Mouse (Mus musculus): ENCODE measurements around the gene Agxt. TPM values are rescaled to one million over a fixed set of nuclear protein-coding genes. Genes with fewer than 3 reads are reported as not detected.

The Agxt gene
- not detected for polyA plus RNA-seq (2014; fragmentation: Illumina TruSeq; extraction: RNeasy Lipid Tissue Mini Kit (QIAGEN cat#74804); ENCODE audit: low read depth, low replicate concordance)

DNA sequence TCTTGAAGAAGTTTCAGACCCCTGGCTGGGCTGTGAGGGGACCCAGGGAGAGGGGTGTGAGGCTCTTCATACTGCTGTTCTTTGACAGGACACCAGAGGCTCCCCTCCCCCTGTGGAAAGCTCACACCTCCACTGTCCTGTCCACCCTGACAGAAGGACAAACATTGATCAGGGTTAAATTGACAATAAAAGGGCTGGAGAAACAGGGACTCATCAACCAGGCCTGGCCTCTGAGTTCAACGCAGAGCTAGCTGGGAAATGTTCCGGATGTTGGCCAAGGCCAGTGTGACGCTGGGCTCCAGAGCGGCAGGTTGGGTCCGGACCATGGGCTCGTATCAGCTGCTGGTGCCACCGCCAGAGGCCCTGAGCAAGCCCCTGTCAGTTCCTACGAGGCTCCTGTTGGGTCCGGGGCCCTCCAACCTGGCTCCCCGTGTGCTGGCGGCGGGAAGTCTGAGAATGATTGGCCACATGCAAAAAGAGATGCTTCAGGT, at the start of gene Agxt:
Gene Agxt (plus strand): TSS at position 205 of the 491 bp plus-strand sequence.

DNA sequence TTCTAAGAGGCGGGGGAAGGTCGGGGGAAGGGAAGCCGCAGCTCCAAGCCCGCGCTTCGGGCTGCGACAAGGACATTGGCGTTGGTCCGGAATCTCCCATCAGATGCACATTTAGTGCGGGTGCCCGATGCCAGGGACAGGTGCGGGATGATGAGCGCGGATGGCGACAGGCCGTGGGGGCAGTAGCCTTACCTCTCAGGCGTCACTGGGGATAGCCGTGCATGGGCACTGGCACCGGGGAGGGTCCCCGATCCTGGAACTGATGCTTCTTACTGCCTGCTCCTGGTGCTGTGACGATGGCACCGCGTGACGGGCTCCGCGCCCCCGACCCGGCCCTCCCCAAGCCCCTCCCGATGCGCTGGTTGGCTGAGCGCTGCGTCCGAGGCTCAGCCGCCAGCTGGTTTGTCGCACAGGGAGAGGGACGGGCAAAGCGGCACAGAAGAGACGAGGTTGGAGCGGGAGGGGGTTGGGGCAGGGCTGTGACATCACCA, 33.4 kb upstream of the Agxt start, which contains the start of gene Kif1a:
Gene Kif1a (minus strand): TSS at position 381 of the 491 bp plus-strand sequence.

DNA sequence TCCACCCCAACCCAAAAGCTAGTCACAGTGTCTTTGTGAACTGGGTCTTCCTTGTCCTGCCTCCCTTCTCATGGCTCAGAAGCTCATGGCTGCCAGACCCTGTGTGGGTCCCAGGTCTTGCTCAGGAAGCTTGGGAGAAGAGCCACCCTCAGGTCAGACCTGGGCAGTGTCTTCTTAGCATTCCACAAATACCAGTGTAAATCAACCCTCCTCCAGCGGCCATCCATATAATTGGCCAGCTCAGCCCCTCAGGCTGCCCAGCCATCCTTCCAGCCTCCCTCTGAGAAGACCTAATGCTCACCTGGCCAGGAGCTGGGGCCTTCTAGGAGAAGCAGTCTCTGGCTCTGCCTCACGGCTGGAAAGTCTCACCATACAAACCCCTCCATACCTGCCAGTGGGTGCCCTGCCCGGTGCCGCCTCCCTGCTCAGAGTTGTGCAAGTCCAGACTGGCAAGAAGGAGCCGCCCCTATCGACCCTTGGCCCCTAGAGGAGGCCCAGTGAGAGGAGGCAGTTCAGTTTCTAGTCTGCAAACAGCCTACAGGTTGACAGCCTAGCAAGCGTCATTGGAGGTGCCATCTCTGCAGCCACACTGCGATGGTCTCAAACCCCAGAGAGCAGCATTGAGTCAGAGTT, 25.6 kb downstream of the Agxt start, which contains the start of gene 2310007B03Rik:
Gene 2310007B03Rik (minus strand): TSS at position 448 of the 633 bp plus-strand sequence.

DNA sequence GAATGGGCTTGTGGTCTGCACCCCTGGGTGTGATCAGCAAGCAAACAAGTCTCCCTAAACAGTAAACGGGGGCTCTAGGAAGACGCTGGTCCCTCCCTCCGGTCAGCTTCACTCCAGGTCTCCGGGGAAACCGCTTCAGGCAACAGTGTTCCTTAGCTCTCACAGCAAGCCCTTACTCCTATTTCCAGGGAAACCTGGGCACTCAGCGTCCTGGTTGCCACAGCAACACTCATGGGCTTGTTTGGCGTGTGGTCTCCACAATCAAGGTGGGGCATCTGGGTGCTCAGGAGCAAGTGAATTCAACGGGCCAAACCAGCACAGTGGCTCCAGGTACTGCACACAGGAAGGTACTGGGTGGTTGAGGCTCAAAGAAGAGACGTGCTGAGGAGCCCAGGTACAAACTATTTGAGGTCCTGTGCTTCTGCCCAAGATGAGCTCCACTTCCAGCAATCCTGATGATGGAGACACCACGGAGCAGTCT, 33.3 kb downstream of the Agxt start, which contains the start of gene Crocc2:
Gene Crocc2 (plus strand): TSS at position 431 of the 481 bp plus-strand sequence.

Other genes starting within 250 kb of the Agxt start
- not detected for gene Ankmy1, start 232.3 kb upstream of the Agxt start, polyA plus RNA-seq (2014; fragmentation: Illumina TruSeq; extraction: RNeasy Lipid Tissue Mini Kit (QIAGEN cat#74804); ENCODE audit: low read depth, low replicate concordance)
- gene Dusp28, start 228.3 kb upstream of the Agxt start, polyA plus RNA-seq (2014; fragmentation: Illumina TruSeq; extraction: RNeasy Lipid Tissue Mini Kit (QIAGEN cat#74804); ENCODE audit: low read depth, low replicate concordance), result 8.3 TPM
- gene Rnpepl1, start 224.5 kb upstream of the Agxt start, polyA plus RNA-seq (2014; fragmentation: Illumina TruSeq; extraction: RNeasy Lipid Tissue Mini Kit (QIAGEN cat#74804); ENCODE audit: low read depth, low replicate concordance), result 2.9 TPM
- gene Capn10, start 200.9 kb upstream of the Agxt start, polyA plus RNA-seq (2014; fragmentation: Illumina TruSeq; extraction: RNeasy Lipid Tissue Mini Kit (QIAGEN cat#74804); ENCODE audit: low read depth, low replicate concordance), result 2.2 TPM
- gene Gpr35, start 184.4 kb upstream of the Agxt start, polyA plus RNA-seq (2014; fragmentation: Illumina TruSeq; extraction: RNeasy Lipid Tissue Mini Kit (QIAGEN cat#74804); ENCODE audit: low read depth, low replicate concordance), result 0.76 TPM
- gene Aqp12, start 128.9 kb upstream of the Agxt start, polyA plus RNA-seq (2014; fragmentation: Illumina TruSeq; extraction: RNeasy Lipid Tissue Mini Kit (QIAGEN cat#74804); ENCODE audit: low read depth, low replicate concordance), result not detected
- 5.5 TPM for gene Kif1a, start 33.3 kb upstream of the Agxt start, polyA plus RNA-seq (2014; fragmentation: Illumina TruSeq; extraction: RNeasy Lipid Tissue Mini Kit (QIAGEN cat#74804); ENCODE audit: low read depth, low replicate concordance)
- gene 2310007B03Rik, start 25.7 kb downstream of the Agxt start, polyA plus RNA-seq (2014; fragmentation: Illumina TruSeq; extraction: RNeasy Lipid Tissue Mini Kit (QIAGEN cat#74804); ENCODE audit: low read depth, low replicate concordance), result not detected
- not detected for gene Crocc2, start 33.5 kb downstream of the Agxt start, polyA plus RNA-seq (2014; fragmentation: Illumina TruSeq; extraction: RNeasy Lipid Tissue Mini Kit (QIAGEN cat#74804); ENCODE audit: low read depth, low replicate concordance)
- 20.2 TPM for gene Sned1, start 100.6 kb downstream of the Agxt start, polyA plus RNA-seq (2014; fragmentation: Illumina TruSeq; extraction: RNeasy Lipid Tissue Mini Kit (QIAGEN cat#74804); ENCODE audit: low read depth, low replicate concordance)
- gene Mterf4, start 170.7 kb downstream of the Agxt start, polyA plus RNA-seq (2014; fragmentation: Illumina TruSeq; extraction: RNeasy Lipid Tissue Mini Kit (QIAGEN cat#74804); ENCODE audit: low read depth, low replicate concordance), result 24.6 TPM
- 121 TPM for gene Ppp1r7, start 207.6 kb downstream of the Agxt start, polyA plus RNA-seq (2014; fragmentation: Illumina TruSeq; extraction: RNeasy Lipid Tissue Mini Kit (QIAGEN cat#74804); ENCODE audit: low read depth, low replicate concordance)
- gene Pask, start 208.2 kb downstream of the Agxt start, polyA plus RNA-seq (2014; fragmentation: Illumina TruSeq; extraction: RNeasy Lipid Tissue Mini Kit (QIAGEN cat#74804); ENCODE audit: low read depth, low replicate concordance), result 1.7 TPM
- gene Ano7, start 238.7 kb downstream of the Agxt start, polyA plus RNA-seq (2014; fragmentation: Illumina TruSeq; extraction: RNeasy Lipid Tissue Mini Kit (QIAGEN cat#74804); ENCODE audit: low read depth, low replicate concordance), result not detected